Mouse (Mus musculus) brain, adult 2 months (tissue): ENCODE data around the gene Pdcd1lg2.

Experiments
- DNase-seq: peaks from one replicate; pipeline ENCODE4 v3.0.0; 2011; ENCODE audit warnings: low read depth, low spot score

The Pdcd1lg2 gene

DNA sequence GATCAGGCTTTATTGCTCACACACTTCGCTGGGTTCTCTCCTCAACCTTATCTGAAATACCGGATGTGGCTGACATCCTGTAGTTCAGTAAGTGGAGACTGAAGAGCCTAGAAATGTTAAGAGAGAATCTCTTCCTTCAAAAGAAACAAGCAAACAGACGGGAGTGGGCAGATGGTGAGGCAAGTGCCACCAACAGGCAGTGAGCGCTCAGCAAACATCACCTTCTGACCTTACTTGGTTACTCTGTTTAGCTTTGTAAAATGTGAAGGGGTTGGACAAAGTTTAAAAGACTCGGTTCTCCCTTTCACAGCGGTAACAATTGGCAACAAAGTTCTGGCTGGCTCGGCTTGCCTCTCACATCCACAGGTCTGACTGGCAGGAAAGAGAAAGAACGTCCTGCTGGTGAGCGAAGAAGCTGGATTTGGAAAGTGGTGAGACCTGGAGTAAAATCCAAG, 8.0 kb downstream of the Pdcd1lg2 start:
- DNase-seq: no peak

DNA sequence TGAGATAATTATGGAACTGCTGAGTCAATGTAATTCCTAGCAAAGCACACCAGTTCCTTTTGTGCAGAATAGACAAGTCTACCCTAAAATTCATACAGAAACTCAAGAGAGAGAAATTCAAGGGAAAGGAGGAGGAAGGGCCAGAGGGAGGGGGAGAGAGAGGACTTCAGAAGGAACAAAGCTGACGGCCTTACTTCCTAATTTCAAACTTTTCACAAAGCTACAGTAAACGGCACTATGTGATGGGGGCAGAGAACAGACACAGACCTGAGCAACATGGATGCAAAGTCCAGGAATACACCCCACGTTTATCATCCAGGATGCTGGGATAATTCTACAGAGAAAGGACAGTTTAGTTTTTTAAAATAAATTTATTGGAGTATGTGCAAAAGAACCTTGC, 8.8 kb downstream of the Pdcd1lg2 start:
- DNase-seq: peak; percentile 17

DNA sequence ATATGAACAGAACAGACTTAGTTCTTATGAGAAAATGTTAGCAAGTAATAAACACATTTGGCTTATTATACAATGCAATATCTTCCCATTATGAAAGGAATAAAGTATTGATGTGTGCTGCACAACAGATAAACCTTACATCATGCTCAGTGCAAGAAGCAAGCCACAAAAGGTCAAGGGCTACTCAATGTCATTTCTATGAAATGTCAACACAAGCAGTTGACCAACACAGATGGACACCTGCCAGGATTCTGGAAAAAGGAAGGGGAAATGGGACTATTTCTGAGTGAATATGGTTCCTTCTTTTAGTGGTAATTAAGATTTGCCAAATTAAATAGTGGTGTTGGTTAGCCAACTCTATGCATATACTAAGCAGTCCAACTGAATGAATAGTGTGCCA, 9.2 kb downstream of the Pdcd1lg2 start:
- DNase-seq: no peak

DNA sequence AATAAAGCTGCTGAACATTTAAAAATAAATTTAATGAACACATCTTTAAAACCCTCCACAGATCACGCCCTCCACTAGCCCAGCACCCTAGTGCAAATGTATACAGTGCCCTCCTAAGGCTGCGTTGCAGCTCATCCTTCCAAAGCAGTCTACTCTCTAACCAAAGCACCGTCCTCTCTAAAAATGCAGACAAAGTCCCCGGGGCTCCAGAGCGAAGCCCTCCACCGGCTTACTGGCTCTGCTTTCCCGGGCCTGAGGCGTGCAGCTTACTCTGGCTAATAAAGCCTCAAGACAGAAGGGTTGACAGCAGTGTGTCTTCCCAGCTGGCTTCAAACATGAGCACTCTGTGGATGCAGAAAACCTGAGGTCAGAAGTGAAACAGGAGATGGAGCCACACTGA, 9.7 kb downstream of the Pdcd1lg2 start:
- no peak for DNase-seq

DNA sequence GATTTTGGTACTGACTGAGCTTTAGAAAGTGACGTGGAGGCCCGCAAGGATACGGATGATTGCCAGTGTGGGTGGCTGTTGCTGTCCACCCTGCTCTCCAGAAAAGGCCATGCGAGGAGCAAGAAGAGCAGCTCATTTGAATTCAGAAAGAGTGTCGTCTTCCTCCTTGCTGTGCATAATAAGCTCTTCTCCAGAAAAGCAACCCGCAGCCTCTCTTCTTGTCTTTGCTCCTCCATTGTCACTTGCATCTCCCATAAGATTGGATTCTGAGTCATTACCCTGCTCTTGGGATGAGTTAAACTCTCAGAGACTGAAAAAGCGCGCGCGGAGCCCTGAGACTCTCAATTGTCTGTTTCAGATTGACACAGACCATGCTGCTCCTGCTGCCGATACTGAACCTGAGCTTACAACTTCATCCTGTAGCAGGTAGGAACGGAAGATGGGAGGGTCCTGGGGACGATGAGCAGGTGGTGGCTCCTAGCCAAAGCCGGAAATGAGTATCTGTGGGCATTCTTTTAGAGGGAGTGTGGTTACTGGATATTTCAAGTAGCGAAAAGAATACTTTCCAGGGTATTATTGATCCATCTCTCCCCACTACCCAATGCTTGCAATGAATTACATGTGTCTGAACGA, 11.4 kb downstream of the Pdcd1lg2 start:
- peak; percentile 11 for DNase-seq

DNA sequence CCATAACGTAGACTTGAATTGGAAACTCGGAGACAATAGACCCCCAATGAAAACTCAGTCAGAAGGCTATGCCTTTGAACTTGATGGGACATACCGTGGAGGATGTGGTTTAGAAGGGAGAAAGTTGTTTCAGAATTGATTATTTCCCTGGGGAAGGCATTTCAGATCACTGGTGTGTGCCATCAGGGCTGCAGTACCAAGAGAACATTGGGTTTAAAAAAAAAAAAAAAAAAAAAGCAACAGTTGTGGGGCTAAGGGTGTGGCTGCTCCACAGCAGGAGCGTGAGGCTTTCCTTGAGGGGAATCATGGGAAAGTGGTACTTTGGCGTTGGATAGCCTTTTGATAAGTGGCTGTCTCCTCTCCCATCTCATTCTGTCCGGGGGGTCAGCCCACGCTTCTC, 12.1 kb downstream of the Pdcd1lg2 start:
- DNase-seq: no peak

DNA sequence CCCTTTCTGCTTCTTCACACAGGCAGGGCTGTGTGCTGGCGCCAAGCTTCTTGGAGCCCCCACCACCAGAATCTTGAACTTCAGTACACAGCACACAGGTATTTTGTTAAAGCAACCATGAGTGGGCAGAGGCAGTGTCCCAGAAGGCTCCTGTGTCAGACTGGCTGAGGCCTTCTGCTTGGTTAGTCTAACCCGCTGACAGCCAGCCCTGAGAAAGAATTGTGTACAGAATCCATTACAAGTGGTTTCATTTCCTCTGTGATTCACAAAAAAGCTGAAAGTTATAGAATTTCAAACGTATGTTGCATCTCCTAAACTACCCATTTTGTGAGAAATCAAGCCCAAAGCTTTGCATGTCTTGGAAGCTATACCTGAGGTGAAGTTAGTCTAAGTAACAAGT, 19.8 kb downstream of the Pdcd1lg2 start:
- no peak for DNase-seq

DNA sequence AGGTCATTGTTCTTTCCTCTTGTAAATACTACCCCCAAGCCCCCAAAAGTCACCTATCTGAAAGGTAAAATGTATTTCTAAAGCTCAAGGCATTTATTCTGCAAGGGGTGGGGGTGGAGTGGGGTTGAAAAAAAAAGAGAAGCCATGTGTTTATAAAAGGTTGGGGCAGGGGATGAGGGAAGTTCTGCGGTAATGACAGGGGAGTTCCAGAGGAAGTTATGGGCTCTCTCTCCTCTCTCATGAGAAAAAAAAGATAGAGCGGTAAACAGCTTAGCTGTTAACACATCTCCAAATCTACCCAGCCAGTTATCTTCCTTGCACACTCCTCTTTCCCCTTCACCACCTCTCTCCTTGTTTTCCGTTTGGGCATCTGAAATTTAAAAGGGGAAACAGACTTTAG, 20.2 kb downstream of the Pdcd1lg2 start:
- DNase-seq: no peak

DNA sequence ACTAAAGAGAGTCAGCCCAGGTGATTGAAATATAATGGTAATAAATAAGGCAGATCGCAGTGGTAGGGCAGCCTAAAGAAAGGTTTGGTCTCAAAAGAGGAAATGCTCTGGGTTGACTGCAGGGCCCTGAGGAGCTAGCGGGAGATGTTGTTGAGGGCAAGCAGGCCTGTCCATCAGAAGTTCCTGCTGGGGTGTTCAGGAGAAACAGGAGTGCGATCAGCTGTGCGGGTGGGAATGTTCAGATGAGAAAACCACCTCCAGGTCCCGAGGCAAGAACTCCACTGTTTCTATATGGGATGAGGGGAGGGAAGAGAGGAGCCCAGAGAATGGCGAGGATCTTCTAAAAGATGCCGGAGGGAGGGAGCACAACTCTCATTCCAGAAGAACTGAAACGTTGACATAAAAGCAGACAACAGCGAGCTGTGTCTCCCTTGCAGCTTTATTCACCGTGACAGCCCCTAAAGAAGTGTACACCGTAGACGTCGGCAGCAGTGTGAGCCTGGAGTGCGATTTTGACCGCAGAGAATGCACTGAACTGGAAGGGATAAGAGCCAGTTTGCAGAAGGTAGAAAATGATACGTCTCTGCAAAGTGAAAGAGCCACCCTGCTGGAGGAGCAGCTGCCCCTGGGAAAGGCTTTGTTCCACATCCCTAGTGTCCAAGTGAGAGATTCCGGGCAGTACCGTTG, 26.2 kb downstream of the Pdcd1lg2 start:
- DNase-seq: no peak

DNA sequence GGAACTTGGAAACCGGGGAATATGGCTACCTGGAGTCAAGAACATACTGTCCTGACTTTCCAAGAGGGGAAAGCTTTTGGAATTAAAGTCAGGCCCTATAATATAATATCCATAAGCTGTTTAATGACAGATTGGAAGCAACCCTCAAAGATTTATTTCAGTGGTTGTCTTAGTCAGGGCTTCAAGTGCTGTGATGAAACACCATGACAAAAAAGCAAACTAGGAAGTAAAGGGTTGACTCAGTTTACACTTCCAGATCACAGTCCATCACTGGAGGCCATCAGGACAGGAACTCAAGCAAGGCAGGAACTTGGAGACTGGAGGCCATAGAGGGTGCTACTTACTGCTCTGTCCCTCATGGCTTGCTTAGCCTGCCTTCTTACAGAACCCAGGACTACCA, 27.1 kb downstream of the Pdcd1lg2 start:
- DNase-seq: no peak

DNA sequence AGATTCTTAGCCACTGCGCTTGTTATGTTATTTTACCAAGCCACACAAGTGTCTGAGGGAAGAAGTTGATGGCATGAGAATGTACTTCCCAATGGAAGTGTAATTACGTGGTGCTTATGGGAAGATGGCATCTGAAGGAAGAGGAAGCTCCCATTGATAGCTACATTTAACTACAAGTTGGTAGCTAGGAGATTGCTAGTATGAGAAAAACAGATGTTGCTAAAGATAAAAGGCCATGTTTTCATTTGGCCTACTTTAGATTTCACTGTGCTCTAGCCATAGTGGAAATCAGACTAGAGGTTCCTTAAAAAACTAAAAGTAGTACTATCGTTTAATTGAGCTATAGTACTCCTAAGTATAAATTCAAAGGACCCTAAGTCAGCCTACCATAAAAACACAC, 28.5 kb downstream of the Pdcd1lg2 start:
- DNase-seq: no peak

DNA sequence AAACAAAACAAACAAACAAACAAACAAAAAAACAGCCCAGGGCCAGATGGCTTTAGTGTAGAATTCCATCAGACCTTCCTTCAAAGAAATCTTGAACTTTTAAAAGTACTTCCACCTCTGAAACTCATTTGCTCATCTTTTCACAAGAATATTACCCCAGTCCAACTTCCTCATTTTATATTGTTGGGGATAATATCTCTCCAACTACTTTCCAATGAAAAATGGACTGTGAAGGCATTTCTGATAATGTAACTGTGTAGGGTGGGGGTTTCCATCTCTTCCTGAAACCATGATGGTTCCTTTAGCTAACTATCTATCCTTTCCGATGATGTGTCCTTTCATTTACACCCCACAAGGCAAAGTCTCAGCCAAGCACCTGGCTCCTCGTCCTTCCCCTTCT, 31.8 kb downstream of the Pdcd1lg2 start:
- no peak for DNase-seq

DNA sequence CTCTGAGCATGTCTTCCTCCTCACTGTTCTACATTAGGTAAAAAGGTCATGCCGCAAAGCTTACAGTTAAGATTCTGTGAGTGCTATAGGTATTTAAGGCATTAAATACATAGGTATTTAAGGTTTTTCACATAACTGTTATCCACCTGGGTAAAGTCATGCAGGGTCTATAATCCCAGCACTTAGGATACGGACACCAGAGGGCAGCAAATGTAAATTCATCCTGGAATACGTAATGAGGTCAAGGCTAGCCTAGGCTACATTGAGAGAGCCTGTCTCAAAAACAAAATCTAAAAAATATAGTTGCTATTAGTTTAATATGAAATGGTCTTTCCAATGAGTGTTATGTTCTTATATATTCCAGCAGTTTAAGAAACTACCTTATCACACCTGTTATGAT, 33.6 kb downstream of the Pdcd1lg2 start:
- no peak for DNase-seq

DNA sequence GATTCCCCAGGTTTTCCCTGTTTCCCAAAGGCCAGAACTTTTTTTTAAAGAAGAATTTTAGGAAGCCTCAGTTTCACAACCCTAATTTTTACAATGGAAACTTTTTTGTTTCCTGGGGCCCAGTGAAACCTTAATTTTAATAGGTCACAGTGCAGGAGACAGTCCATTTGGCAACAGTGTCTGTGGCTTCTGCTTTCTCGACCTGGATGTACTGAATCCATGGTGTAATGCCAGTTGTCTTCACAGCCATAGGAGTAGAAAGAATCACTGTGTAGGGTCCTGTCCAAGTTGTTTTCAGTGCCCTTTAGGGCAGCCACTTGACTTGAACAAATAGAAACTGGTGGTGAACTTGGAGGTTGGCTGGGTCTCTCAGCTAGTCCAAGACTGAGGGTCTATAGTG, 37.7 kb downstream of the Pdcd1lg2 start:
- no peak for DNase-seq

DNA sequence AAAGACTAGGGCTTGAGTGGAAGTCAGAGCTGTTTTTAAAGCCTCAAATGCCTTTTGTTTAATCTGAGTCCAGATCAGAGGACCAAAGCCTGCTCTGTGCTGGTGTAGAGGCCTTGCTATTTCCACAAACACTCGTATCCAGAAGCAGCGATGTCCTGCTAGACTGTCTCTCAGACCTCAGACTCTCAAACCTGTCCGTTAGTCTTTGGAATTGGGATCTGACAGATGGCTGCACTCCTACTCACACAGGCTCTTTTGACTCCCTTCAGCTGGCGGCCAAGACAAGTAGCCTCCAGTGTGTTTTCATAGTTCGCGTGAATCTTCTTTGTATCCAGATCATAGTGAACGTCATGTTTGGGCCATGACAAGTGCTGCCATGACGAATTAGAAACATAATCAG, 39.7 kb downstream of the Pdcd1lg2 start:
- DNase-seq: peak; percentile 32

DNA sequence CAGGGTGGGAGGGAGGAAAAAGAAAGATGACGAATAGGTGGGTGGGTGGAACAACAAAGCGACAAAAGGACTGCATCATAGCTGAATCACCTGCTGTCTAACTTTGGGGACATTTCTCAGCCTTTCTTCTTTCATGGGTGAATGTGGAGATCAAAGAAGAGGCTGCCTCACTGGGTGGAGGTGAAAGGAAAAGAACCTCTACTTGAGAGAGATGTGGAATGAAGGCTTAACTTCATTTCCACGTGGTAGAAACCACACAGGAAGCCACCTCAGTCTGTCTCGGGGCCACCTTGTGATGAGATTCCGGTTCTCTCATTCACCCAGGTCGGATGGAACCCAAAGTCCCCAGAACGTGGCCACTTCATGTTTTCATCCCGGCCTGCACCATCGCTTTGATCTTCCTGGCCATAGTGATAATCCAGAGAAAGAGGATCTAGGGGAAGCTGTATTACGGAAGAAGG, 43.5 kb downstream of the Pdcd1lg2 start:
- DNase-seq: peak; percentile 56

DNA sequence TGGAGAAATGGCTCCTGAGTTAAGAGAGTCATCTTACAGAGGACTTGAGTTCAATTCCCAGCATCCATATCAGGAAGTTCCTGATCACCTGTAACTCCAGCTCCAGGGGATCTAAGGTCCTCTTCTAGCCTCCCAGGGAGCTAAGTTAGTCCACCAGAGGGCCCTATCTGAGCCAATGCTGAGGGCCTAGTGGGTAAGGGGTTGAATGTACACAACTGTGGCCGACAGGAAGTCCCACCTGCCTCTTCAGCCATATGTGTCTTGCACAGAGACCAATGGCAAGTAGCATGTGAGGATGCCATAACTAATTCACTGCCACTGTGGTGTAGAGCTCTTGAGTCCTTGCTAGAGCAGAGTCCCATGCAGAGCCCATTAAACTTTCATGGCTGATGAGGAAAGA, 44.4 kb downstream of the Pdcd1lg2 start:
- DNase-seq: no peak

DNA sequence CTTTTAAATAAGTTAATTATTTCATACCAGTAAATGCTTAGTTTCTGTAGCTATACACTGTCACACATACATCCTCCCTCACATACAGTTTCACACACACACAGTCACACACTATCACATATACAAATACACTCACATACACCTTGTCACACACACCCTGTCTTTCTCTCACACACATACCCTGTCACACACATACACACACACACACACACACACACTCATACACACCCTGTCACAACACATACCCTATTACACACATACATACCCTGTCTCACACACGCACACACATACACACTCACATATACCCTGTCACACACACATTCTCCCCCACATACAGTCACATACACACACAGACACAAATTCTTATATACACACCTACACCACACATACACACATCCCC, 47.3 kb downstream of the Pdcd1lg2 start:
- DNase-seq: no peak

DNA sequence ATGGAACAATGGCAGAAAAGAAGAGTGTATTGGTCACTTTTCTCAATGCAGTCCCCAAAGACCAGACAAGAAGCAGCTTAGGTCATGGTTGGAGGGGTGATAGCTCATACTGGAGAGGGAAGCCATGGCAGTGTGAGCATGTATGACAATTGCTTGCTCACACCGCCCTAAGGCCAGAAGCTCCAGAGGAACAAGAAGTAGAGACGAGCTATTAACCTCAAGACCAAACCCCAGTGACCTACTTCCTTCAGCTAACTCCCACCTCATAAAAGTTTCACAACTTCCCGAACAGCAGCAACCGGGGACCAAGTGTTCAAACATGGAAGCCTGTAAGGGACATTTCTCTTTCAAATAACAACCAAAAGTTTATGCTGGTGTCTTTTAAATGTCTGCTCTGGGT, 51.7 kb downstream of the Pdcd1lg2 start:
- no peak for DNase-seq

DNA sequence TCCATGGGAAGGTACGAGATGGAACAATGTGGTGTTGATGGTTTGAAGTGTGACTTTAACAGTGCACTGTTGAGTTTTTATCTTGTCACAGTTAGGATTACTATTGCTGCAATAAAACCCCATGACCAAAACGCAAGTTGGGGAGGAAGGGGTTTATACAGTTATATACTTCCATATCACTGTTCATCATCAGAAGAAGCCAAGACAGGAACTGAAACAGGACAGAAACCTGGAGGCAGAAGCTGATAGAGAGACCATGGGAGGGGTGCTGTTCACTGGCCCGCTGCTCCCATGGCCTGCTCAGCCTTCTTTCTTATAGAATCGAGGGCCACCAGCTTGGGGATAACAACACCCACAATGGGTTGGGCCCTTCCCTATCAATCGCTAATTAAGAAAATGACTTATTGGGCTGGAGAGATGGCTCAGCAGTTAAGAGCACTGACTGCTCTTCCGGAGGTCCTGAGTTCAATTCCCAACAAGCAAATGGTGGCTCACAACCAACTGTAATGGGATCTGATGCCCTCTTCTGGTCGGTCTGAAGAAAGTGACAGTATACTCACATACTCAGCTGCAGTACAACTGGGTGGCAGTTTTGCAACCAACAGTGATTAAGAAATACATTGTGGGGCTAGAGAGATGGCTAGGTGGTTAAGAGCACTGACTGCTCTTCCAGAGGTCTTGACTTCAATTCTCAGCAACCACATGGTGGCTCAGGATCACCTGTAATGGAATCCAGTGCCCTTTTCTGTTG, 53.1 kb downstream of the Pdcd1lg2 start:
- no peak for DNase-seq

DNA sequence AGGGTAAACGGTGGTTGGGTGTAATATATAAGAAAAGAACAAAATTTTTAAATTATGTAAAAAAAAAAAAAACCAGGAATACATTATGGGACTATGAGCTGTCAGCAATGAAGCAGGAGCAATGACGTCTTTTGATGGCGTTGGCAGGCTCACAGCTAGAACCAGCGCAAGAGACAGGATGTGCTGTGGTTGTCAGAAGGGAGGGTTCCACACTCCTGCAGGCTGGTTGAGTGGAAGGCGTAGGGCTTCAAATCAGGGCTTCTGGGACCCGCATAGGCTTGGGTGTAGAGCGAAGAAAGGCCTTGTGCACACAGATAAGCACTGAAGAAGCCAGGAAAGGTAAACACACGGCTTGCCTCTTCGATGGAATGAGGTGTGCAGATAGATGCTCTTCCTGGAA, 56.1 kb downstream of the Pdcd1lg2 start:
- no peak for DNase-seq

DNA sequence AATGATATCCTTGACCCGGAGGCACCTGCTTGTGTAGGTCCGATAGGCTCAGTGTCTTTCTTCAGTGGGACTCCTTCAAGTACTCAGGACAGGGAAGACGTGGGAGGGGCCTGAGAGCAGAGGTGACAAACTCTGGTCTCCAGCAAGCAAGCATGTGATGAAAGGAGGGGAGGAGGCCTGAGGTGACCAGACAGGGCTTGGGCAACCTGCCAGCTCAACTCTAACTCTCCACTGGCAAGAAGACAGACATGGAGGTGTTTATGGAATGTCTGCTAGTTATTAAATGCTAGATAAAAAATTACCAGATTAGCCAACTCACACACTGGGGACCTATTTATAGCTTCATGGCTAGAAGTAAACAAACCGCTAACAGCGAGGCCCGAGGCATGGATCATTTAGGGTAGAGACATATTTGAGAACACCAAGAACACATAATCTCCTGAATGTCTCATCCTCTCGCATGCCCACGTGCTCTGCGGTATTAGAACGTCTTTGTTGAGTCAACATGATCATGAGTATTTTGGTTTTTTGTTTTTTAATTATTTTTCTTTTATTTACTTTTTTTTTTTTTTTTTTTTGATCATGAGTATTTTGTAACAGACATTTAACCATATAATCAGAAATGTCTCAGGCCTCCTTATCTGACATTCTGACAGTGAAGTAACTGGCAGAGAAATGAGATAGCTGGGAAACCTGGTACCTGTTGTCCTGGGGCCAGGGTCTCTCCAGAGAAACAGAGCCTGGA, 58.4 kb downstream of the Pdcd1lg2 start:
- no peak for DNase-seq
